Mouse (Mus musculus) lung, embryonic 14.5 days (tissue): ENCODE data around the gene Btbd35f15. TPM values are rescaled to one million over a fixed set of nuclear protein-coding genes. Genes with fewer than 3 reads are reported as not detected.
"Not testable (repeated sequence)": the region's sequence is repeated elsewhere in the genome, so short reads cannot be mapped to it uniquely, and the experiment has no call there.

Experiments
- ATAC-seq: fragments of 200-750 bp; cut with Nextera tagmentation; 2 replicates; pipeline ENCODE4 v1.8.0; 2017; ENCODE audit warnings: mild to moderate bottlenecking, moderate TSS enrichment, moderate library complexity; ENCODE audit not compliant: insufficient read depth
- DNase-seq: peaks from one replicate; pipeline ENCODE4 v3.0.0-alpha.2; 2015
- H3K27ac ChIP-seq: fragments of 300-500 bp; sonication (generic); 2 replicates; pipeline ENCODE4 v1.5.1; 2014; ENCODE audit warnings: low read depth, mild to moderate bottlenecking, moderate library complexity
- H3K27me3 ChIP-seq: fragments of 300-500 bp; sonication (generic); 2 replicates; pipeline ENCODE4 v1.6.1; 2014; ENCODE audit warnings: low read length, control low read depth; ENCODE audit not compliant: insufficient read depth
- H3K36me3 ChIP-seq: fragments of 300-500 bp; sonication (generic); 2 replicates; pipeline ENCODE4 v1.6.1; 2014; ENCODE audit warnings: control low read depth; ENCODE audit not compliant: insufficient read depth
- H3K4me1 ChIP-seq: fragments of 300-500 bp; sonication (generic); 2 replicates; pipeline ENCODE4 v1.6.1; 2014; ENCODE audit warnings: antibody characterized with exemption, control low read depth; ENCODE audit not compliant: insufficient read depth
- H3K4me2 ChIP-seq: fragments of 300-500 bp; sonication (generic); 2 replicates; pipeline ENCODE4 v1.6.1; 2014; ENCODE audit warnings: mild to moderate bottlenecking
- H3K4me3 ChIP-seq: fragments of 300-500 bp; sonication (generic); 2 replicates; pipeline ENCODE4 v1.5.1; 2014; ENCODE audit warnings: low read depth, low read length
- H3K9ac ChIP-seq: fragments of 300-500 bp; sonication (generic); 2 replicates; pipeline ENCODE4 v1.6.1; 2014
- H3K9me3 ChIP-seq: fragments of 300-500 bp; sonication (generic); 2 replicates; pipeline ENCODE4 v1.6.1; 2016; ENCODE audit warnings: low read depth, low read length, control low read depth
- WGBS: fragments of 180-500 bp; shearing (Covaris S2); extraction: QIAGEN DNeasy Blood & Tissue Kit; methylation state at CpG from one replicate; pipeline ENCODE4 v1.1.7; 2014; 5-methylcytosine and 5-hydroxymethylcytosine counted together
- polyA plus RNA-seq: library from polyadenylated mRNA; unstranded; fragments of >200 nt; fragmentation: Nextera tagmentation; extraction: Ambion mirVana; gene quantifications from 2 replicates; pipeline ENCODE4 v1.2.1, GENCODE M21; 2014

Btbd35f15 gene
- not detected in 2 replicates for polyA plus RNA-seq

GRCm38 (mm10) chrX:33577214-33577613, at the start of gene Btbd35f15:
TSS of gene Btbd35f15 (minus strand) at chrX:33577314.
- ATAC-seq, H3K4me3 ChIP-seq, H3K9ac ChIP-seq, H3K27me3 ChIP-seq, H3K4me1 ChIP-seq, H3K4me2 ChIP-seq, H3K27ac ChIP-seq, H3K9me3 ChIP-seq, DNase-seq, H3K36me3 ChIP-seq: not testable (repeated sequence)
- no CpG with 5 or more reads among the region's 3 CpGs for WGBS

Other genes starting within 250 kb of the Btbd35f15 start
- gene Btbd35f13, start 79.9 kb upstream of the Btbd35f15 start, polyA plus RNA-seq = not detected in 2 replicates
- not detected in 2 replicates for gene Btbd35f14, start 125.0 kb upstream of the Btbd35f15 start, polyA plus RNA-seq